Mouse (Mus musculus): ENCODE data around the gene Gm39566.

DNA sequence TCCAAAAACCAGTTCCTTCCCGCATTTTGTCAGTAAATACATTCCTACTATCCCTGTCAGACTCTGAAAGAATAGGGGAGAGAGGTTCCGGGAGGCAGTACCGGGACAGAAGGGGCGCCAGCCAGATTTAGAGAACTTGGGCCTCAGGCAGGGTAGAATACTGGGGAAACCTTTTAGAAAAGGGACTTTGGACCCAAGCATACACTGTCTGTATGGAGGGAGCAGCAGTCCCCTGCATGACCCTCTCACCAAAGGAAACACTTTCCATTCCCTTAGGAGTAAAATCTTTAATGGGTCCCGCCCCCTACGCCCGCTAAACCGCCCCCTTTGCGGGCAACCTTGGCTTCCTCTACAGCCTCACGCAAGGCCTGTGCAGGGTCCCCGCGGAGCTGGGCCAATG is 11.8 kb downstream of the Gm39566 start:
- TF ChIP-seq ETS1 (IDR thresholded peaks at IDR 0.05; ENCODE audit: low read depth, low read length) = no peak
- no peak for TF ChIP-seq BHLHE40 (IDR thresholded peaks at IDR 0.05; ENCODE audit: borderline replicate concordance, low read depth, low read length)
- TF ChIP-seq ELF1 (IDR thresholded peaks at IDR 0.05; ENCODE audit: low read depth, low read length) = 0 out of 2 replicates have a peak, but pooled peaks have one; percentile 15

Data from MEL (cell line).